Mouse (Mus musculus) stomach, embryonic 14.5 days (tissue): ENCODE measurements around the gene Olfml2b. TPM values are rescaled to one million over a fixed set of nuclear protein-coding genes. Genes with fewer than 3 reads are reported as not detected.

Experiments
- ATAC-seq: fragments of 200-750 bp; cut with Nextera tagmentation; 2 replicates; pipeline ENCODE4 v1.8.0; 2017; ENCODE audit warnings: low read depth, moderate TSS enrichment; ENCODE audit not compliant: insufficient number of reproducible peaks, insufficient read depth, low FRiP score
- H3K27ac ChIP-seq: fragments of 300-500 bp; sonication (generic); 2 replicates; pipeline ENCODE4 v1.5.1; 2014; ENCODE audit warnings: mild to moderate bottlenecking, low read length, moderate library complexity, mixed read lengths
- H3K27me3 ChIP-seq: fragments of 300-500 bp; sonication (generic); 2 replicates; pipeline ENCODE4 v1.6.1; 2014; ENCODE audit warnings: low read length, control low read depth, mixed read lengths; ENCODE audit not compliant: control insufficient read depth, insufficient read depth
- H3K36me3 ChIP-seq: fragments of 300-500 bp; sonication (generic); 2 replicates; pipeline ENCODE4 v1.6.1; 2014; ENCODE audit warnings: mild to moderate bottlenecking, control low read depth, low read length, moderate library complexity, mixed read lengths; ENCODE audit not compliant: control insufficient read depth, insufficient read depth
- H3K4me1 ChIP-seq: fragments of 300-500 bp; sonication (generic); 2 replicates; pipeline ENCODE4 v1.6.1; 2014; ENCODE audit warnings: low read length, control low read depth, mixed read lengths; ENCODE audit not compliant: control insufficient read depth, insufficient read depth
- H3K4me2 ChIP-seq: fragments of 300-500 bp; sonication (generic); replicated peaks from 2 replicates; pipeline ENCODE4 v1.6.1; 2014; ENCODE audit warnings: low read depth, low read length, control low read depth
- H3K4me3 ChIP-seq: fragments of 300-500 bp; sonication (generic); 2 replicates; pipeline ENCODE4 v1.5.1; 2014; ENCODE audit warnings: low read depth, low read length, control low read depth
- H3K9ac ChIP-seq: fragments of 300-500 bp; sonication (generic); replicated peaks from 2 replicates; pipeline ENCODE4 v1.6.1; 2014; ENCODE audit warnings: low read depth, mild to moderate bottlenecking, control low read depth, low read length, moderate library complexity, mixed read lengths
- H3K9me3 ChIP-seq: fragments of 300-500 bp; sonication (generic); 2 replicates; pipeline ENCODE4 v1.6.1; 2016; ENCODE audit warnings: low read depth, low read length, control low read depth; ENCODE audit not compliant: control insufficient read depth
- WGBS: fragments of 180-500 bp; shearing (Covaris S2); extraction: QIAGEN DNeasy Blood & Tissue Kit; methylation state at CpG from one replicate; pipeline ENCODE4 v1.1.7; 2014; 5-methylcytosine and 5-hydroxymethylcytosine counted together
- polyA plus RNA-seq: library from polyadenylated mRNA; unstranded; fragments of >200 nt; fragmentation: Nextera tagmentation; extraction: Ambion mirVana; gene quantifications from 2 replicates; pipeline ENCODE4 v1.2.1, GENCODE M21; 2014

Olfml2b gene
- 46.6 and 48.6 TPM in 2 replicates for polyA plus RNA-seq

GRCm38 (mm10) chr1:170644255-170645205 is at the start of gene Olfml2b:
Gene Olfml2b, plus strand, starts transcription at chr1:170644532.
- 13% methylated on average over 51 of the region's 51 CpGs for WGBS
- no peaks in the 10 kb centered on the region for H3K9me3 ChIP-seq
- H3K27ac ChIP-seq = peak within 1 kb of the TSS; percentile 22; the same call in 1 of the 2 replicates
- H3K4me3 ChIP-seq = peak within 1 kb of the TSS; percentile 42
- peaks cover 17% of the 10 kb centered on the region; the same call in 1 of the 2 replicates for H3K4me1 ChIP-seq
- peak within 1 kb of the TSS; percentile 43 for H3K9ac ChIP-seq
- H3K4me2 ChIP-seq = peak within 1 kb of the TSS; percentile 54
- peak; percentile 96 for ATAC-seq
- no peaks in the 10 kb centered on the region for H3K27me3 ChIP-seq
- H3K36me3 ChIP-seq = no peaks in the 10 kb centered on the region

- no peak overlapping the region for H3K9ac ChIP-seq
- 96% methylated on average over 7 of the region's 7 CpGs for WGBS
- no peak for ATAC-seq
- H3K4me1 ChIP-seq = no peaks in the 10 kb centered on the region
- H3K9me3 ChIP-seq = 0 out of 2 replicates have a peak, but pooled peaks cover 5% of the 10 kb centered on the region
- H3K4me3 ChIP-seq = no peak overlapping the region
- H3K36me3 ChIP-seq = no peaks in the 10 kb centered on the region
- no peaks in the 10 kb centered on the region for H3K27me3 ChIP-seq
- no peak overlapping the region for H3K27ac ChIP-seq
- no peak overlapping the region for H3K4me2 ChIP-seq
Measured at GRCm38 (mm10) chr1:170594575-170594974, 49.8 kb upstream of the Olfml2b start.

- H3K9me3 ChIP-seq = no peaks in the 10 kb centered on the region
- 43% methylated on average over 21 of the region's 21 CpGs for WGBS
- no peak overlapping the region for H3K4me3 ChIP-seq
- no peaks in the 10 kb centered on the region for H3K36me3 ChIP-seq
- H3K27me3 ChIP-seq = no peaks in the 10 kb centered on the region
- H3K4me2 ChIP-seq = no peak overlapping the region
- peak; percentile 69; the same call in 1 of the 2 replicates for ATAC-seq
- H3K4me1 ChIP-seq = peaks cover 4% of the 10 kb centered on the region; the same call in 1 of the 2 replicates
- no peak overlapping the region for H3K9ac ChIP-seq
- peak overlapping the region; percentile 62 for H3K27ac ChIP-seq
Measured at GRCm38 (mm10) chr1:170605228-170606001, 38.9 kb upstream of the Olfml2b start.

- no peaks in the 10 kb centered on the region for H3K27me3 ChIP-seq
- H3K9me3 ChIP-seq = no peaks in the 10 kb centered on the region
- no peak overlapping the region for H3K4me3 ChIP-seq
- no peak for ATAC-seq
- H3K27ac ChIP-seq = no peak overlapping the region
- H3K4me2 ChIP-seq = no peak overlapping the region
- H3K9ac ChIP-seq = no peak overlapping the region
- H3K4me1 ChIP-seq = peaks cover 4% of the 10 kb centered on the region; the same call in 1 of the 2 replicates
- 83% methylated on average over 8 of the region's 8 CpGs for WGBS
- H3K36me3 ChIP-seq = no peaks in the 10 kb centered on the region
Measured at GRCm38 (mm10) chr1:170607231-170607917, 37.0 kb upstream of the Olfml2b start.

- Histone ChIP-seq H3K4me1 (peaks cover 4% of the 10 kb centered on the region; the same call in 1 of the 2 replicates), H3K9me3 (no peaks in the 10 kb centered on the region), H3K27me3 (no peaks in the 10 kb centered on the region), H3K4me3 (no peak overlapping the region), H3K4me2 (no peak overlapping the region), H3K27ac (no peak overlapping the region), H3K9ac (no peak overlapping the region), H3K36me3 (no peaks in the 10 kb centered on the region)
- no peak for ATAC-seq
- 84% methylated on average over 3 of the region's 3 CpGs for WGBS
Measured at GRCm38 (mm10) chr1:170608461-170609071, 35.8 kb upstream of the Olfml2b start.

- Histone ChIP-seq H3K4me1 (peaks cover 4% of the 10 kb centered on the region; the same call in 1 of the 2 replicates), H3K27ac (no peak overlapping the region), H3K27me3 (no peaks in the 10 kb centered on the region), H3K4me3 (no peak overlapping the region), H3K4me2 (no peak overlapping the region), H3K9me3 (no peaks in the 10 kb centered on the region), H3K36me3 (no peaks in the 10 kb centered on the region), H3K9ac (no peak overlapping the region)
- WGBS = 67% methylated on average over 7 of the region's 7 CpGs
- peak; percentile 39; the same call in 1 of the 2 replicates for ATAC-seq
Measured at GRCm38 (mm10) chr1:170609872-170610271, 34.5 kb upstream of the Olfml2b start.

- WGBS = 61% methylated on average over 3 of the region's 3 CpGs
- Histone ChIP-seq H3K27me3 (no peaks in the 10 kb centered on the region), H3K9me3 (no peaks in the 10 kb centered on the region), H3K9ac (no peak overlapping the region), H3K36me3 (no peaks in the 10 kb centered on the region), H3K4me2 (no peak overlapping the region), H3K27ac (no peak overlapping the region), H3K4me1 (no peaks in the 10 kb centered on the region), H3K4me3 (no peak overlapping the region)
- peak; percentile 54; the same call in 1 of the 2 replicates for ATAC-seq
Measured at GRCm38 (mm10) chr1:170610289-170610688, 34.0 kb upstream of the Olfml2b start.
